Mouse (Mus musculus): ENCODE data around the gene Krt222.
"Not testable (repeated sequence)": the region's sequence is repeated elsewhere in the genome, so short reads cannot be mapped to it uniquely, and the experiment has no call there.

The Krt222 gene

DNA sequence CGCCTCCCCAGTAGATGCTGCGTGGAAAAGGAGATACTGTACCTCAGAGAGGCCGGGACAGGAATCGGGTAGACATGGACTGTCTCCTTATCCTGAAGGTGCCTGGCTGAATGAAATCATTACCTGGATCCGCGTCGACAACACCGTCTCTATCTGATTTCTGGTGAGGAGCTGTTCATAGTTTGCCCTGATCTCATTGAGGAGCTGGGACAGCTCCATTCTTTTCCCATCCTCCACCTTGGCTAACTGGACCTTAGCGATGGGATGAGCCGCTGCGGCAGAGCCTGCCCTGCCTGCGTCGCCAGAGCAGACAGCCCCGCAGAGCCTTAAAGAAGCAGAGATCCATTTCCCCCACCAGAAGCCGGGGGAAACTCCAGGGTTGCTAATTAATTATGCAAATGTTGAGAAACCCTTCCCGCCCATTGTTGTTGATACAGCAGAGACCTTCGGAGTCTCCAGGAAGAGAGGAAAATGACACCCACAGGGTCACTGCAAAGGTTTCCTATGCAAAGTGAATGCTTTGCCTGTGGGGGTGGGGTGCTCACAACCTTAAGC lies at the start of gene Krt222:
Krt222 (minus strand) TSS at position 266 of the 555 bp plus-strand sequence.
- peak; percentile 53 for DNase-seq (ENCODE audit: low read depth, low spot score)

DNA sequence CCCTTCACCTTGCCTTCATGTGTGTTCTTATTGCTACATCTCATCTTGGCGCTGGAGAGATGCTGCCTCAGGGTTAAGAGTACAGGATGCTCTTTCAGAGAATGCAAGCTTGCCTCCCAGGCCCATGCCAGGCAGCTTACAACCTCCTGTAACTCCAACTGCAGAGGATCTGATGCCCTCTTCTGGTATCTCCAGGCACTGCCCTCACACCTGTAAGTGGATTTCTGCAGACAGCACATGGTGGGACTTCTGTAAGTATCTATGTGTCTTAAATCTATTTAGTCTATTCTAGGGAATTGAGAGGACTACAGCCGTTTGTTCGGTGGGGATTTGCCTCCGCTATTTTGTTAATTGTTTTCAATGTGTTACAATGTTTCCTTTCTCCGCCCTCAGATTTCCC lies 49.0 kb upstream of the Krt222 start:
- peak; percentile 45 for DNase-seq (ENCODE audit: low read depth, low spot score)

DNA sequence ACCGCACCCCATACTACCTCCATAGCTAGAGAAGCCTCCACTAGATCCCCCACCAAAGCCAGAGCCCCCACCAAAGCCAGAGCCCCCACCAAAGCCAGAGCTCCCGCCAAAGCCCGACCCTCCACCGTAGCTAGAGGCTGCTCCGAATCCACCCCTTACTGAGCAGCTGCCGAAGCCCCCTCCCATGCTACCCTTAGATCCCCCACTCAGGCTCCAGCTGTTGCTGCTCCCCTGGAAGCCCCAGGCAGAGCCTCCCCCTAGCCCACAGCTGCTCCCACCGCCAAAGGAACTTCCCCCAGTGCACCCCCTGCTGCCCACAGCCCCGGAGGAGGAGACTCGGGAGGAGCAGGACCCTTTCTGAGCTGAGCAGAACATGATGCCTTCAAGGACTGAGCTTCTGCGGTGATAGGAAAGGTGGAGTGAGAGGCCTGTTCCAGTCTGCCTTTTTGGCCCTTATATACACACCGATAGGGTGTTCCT lies 41.0 kb upstream of the Krt222 start, which contains the start of gene Krt24:
Krt24 (minus strand) TSS at position 430 of the 480 bp plus-strand sequence.
- DNase-seq (ENCODE audit: low read depth, low spot score): no peak

DNA sequence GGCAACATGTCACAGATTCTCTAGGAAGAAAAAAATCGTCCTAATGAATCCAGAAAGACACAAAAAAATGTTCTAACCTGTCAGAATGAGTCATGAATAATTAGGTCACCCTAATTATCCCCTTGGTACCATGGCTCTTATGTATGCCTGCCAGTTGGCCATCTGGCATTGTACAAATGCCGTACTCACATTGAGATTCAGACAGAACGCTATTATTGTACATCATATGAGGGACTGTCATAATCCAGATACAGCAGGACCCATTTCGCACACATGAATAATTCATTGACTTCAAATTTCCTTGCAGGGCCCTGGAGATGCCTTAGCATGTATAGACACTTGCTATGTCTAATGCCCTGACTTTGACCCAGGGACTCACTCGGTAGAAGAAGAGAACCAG lies 40.1 kb upstream of the Krt222 start:
- no peak for DNase-seq (ENCODE audit: low read depth, low spot score)

DNA sequence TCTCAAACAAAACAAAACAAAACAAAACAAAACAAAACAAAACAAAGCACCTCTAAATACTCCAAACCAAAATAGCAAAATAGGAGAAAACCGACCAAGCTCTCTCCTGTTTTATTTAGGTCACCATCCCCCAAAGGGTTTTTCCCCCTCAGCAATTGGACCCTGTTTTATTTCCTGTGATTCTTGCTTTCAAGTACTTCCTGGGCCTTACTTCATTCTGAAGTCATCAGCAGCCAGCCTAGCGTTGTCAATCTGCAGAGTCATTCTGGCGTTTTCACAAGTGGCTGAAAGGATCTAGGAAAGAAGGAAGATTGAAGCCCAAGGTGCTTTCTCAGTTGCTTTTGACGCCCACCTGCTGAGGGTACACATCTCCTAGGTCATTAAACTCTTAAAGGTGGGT lies 39.4 kb upstream of the Krt222 start:
- no peak for DNase-seq (ENCODE audit: low read depth, low spot score)

DNA sequence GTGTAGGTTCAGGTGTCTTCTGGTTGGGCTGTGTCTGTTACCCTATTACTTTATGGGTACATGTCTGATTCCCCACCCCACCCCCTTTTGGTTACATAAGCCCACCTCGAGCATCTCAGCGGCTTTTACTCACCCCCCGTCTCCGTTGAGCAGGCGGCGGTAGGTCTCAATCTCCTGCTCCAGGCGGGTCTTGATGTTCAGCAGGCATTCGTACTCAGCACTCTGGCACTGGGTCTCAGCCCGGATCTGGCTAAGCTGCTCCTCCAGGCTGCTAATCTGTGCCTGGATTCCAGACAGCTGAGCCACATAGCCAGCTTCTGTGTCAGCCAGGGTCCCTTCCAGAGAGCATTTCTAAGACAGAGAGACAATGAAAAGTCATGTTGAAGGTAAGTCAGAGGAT lies 37.2 kb upstream of the Krt222 start:
- DNase-seq (ENCODE audit: low read depth, low spot score): no peak

DNA sequence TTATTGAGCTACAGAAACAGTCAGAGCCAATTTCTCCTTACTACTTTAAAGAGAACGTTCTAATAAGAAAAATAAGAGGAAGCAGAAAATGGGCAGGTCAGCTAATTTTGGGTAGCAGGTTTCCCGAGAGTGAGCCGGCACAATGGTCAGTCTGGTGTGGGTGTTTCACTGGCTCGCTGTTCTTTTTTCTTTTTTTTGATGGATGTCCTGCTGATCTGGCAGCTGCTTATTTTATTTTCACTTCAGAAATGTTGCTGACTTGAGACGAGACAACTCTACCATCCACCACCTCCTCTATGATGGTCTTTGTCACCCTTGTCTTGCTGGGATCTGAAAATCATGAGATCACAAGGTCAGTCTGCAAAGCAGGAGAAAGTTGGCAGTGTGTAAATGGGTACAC lies 36.1 kb upstream of the Krt222 start:
- DNase-seq (ENCODE audit: low read depth, low spot score): no peak

DNA sequence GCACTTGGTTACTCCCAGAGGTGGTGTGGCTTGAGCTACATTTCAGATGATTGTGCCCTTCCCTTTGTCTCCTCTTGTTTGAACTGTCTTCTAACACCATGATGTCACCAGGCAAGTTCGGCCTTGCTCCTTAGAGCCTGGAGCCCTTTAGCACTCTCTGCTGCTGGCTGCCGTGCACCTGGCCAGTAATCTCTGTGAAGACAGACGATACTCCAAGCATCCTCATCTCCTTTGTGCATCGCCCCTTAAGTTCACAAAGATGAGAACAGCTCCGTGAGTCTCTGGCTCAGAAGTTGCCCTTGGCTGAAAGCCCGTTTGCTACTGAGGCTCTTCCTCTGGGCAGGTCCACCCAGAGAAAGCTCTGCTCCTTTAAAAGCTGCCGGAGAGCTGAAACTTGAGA lies 32.9 kb upstream of the Krt222 start:
- no peak for DNase-seq (ENCODE audit: low read depth, low spot score)

DNA sequence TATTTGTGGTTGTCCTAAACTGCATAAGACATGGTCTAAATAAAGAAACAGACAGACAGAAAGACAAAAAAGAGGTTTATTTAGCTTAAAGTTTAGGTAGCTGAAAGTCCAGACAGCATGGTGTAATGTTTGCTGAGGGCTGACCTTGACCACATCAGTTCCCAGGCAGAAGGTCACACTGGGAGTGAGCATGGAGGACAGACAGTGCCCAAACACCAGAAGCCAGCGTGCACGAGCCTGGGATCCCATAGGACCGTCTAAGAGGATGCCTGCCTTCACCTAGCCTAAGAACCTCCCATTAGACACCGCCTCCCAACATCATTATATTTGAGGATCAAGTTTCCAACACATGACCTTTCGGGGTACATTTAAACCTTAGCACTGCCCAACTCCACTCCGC lies 31.7 kb upstream of the Krt222 start:
- no peak for DNase-seq (ENCODE audit: low read depth, low spot score)

DNA sequence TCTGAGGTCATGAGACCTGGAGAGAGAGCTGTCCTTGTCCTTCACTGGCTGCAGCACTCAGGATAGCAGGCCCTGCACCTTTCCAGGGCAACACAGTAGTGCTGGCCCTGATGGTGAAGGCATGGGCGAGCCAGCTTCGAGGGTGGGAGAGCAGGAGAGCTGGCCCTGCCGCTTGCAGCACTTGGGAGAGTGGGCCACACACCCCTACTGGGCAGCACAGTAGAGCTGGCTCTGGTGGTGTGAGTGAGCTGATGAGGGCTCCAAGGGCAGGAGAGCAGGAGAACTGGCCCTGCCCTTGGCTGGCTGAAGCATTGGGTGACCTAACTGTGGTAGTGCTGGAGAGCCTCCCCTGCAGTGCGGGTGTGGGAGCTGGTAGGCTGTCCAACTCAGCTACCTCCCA lies 28.8 kb upstream of the Krt222 start:
- DNase-seq (ENCODE audit: low read depth, low spot score): no peak

DNA sequence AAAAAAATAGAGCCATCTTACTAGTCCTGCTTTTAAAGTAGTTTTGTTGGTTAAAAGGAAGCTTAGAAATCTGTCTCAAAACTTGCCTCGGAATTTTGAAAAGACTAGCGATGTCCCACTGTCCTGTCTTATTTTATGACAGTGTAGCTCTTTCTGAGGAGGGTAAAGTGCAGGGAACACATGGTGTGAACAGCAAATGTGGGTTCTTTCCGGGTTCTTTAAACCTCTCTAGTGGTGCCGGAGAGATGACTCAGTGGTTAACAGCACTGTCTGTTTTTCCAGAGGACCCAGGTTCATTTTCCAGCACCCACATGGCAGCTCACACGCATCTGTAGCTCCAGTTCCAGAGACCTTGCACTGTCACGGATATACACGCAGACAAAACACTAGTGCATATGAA lies 25.3 kb upstream of the Krt222 start:
- DNase-seq (ENCODE audit: low read depth, low spot score): no peak

DNA sequence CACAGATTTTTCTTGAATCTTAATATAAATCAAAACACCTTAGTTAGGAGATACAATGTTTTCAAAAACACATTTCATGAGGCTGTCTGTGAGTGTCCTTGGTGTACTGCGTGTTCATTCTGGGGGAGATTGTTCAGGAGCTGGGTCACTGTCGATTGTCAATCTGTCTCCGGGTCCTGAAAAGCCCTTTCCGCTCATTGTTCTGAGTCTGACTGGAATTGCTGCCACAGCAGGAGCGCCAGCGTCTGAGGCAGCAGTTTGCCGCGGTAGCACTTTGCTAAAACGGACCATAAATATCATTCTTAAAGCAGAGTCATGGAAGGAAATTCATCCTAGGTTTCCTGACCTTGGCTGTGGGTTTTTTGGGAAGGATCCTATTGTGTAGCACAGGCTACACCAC lies 21.9 kb upstream of the Krt222 start:
- no peak for DNase-seq (ENCODE audit: low read depth, low spot score)

DNA sequence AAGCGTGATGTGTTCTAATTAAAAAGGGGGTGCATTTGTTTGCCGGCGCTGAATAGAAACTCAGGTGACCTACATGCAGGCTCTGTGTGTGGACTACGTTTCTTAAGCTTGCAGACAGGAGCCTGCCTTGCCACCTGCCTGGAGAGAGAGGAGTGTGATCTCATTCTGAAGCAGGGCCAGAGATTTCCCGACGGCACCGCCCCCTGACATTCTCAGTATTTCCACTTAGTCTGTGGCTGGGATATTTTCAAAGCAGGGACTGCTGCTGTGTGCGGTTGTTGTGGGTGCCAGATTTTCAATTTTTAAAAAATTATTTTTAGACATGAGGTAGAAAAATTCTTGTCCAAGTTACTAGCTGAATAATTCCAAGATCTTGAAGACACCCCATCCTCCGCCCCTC lies 21.3 kb upstream of the Krt222 start:
- DNase-seq (ENCODE audit: low read depth, low spot score): peak; percentile 77

DNA sequence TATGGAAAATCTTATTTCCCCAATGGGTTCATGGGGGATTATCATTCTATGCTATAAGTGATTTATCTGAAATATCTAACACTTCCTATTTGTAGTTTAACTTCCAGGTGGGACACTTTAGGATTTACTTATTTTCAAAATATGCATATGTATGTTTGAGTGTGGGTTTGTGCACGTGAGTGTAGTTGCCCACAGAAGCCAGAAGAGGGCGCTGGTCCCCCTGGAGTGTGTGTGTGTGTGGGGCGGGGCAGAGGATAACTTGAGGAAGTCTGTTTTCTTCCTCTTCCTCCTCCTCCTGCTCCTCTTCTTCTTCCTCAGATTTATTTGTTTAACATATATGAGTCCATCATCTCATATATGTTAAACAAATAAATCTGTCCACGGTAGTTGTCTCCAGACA lies 12.3 kb upstream of the Krt222 start:
- DNase-seq (ENCODE audit: low read depth, low spot score): no peak

DNA sequence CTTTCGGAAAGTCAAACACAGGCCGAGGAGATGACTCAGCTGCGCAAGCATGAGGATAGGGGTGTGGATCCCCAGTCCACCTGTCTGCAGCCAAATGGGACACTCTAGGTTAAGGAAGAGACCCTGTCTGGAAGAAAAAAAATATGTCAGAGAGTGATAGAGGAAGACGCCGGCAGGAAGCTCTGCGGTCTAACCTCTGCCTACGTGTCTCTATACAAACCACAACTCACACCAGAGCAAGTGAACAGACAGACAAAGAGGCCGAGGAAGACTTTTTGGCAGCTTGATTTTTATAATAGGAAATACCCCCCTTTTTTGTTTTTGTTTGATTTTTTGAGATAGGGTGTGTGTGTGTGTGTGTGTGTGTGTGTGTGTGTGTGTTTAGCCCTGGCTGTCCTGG lies 11.4 kb upstream of the Krt222 start:
- no peak for DNase-seq (ENCODE audit: low read depth, low spot score)

DNA sequence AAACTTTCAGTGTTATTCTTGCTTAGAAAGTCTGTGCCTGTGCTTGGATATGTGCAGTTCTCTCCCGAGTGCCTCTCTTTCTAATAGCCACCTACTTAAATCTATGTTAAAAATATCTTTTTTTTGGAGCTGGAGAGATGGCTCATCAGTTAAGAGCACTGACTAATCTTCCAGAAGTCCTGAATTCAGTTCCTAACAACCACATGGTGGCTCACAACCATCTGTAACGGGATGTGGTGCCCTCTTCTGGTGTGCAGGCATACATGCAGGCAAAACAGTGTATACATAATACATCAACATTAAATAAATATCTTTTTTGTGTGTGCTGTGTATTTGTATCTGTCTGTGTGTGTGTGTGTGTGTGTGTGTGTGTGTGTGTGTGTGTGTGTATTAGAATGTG lies 10.0 kb upstream of the Krt222 start:
- no peak for DNase-seq (ENCODE audit: low read depth, low spot score)

DNA sequence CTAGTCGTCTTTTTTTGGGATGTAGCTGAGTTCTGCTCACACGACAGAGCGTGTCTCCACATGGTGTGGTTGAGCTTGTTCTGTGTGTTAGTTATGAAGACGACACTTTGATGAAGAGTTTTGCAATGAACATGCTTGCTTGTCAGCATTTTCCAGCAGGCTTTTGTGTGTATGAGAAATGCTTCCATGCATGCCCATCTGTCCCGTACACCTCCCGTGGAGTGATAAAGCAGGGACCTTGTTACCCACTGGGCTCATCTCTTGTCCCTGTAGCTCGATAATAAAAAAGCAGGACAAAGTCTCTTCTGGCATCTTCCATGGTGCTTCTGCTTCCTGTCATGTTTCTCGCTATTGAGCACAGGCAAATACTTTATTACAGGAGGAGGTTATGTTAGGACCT lies 8.8 kb upstream of the Krt222 start:
- DNase-seq (ENCODE audit: low read depth, low spot score): no peak

DNA sequence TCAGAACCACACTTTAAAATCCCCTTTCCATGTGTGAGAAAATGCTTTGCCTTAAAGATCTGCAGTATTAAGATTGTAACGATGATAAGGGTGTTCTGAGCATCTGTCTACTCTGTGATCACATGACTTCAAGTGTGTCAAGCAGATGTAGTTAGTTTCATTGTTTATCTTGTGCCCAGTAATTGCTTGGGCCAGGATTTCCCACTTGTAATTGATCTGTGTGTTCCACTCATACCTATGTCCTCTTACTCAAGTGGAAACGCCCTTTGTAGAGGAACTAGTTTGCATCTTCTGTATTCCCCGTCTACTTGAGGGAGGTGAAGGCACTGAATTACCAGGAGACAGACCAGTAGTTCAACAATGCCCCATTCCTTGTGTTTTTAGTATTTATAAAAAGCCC lies 6.8 kb upstream of the Krt222 start:
- DNase-seq (ENCODE audit: low read depth, low spot score): no peak

DNA sequence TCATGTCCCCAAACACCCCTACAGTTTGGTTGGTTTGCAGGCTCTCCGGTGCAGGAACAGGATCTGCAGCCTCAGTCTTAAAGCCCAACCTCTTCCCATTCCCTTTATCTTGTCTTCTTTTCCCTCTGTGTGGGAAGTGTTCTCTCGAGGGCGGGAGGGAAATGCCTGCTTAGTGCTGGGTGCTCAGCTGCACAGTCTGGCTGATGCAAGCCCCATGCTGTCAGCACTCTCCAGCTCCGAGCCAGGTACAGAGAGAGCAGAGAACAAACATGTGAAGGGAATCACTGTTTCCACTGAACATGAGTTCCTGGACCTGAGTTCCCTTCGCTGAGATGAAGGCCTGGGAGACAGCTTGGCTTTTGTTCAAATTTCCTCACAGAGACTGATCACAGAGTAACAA lies 6.4 kb upstream of the Krt222 start:
- DNase-seq (ENCODE audit: low read depth, low spot score): peak; percentile 66

DNA sequence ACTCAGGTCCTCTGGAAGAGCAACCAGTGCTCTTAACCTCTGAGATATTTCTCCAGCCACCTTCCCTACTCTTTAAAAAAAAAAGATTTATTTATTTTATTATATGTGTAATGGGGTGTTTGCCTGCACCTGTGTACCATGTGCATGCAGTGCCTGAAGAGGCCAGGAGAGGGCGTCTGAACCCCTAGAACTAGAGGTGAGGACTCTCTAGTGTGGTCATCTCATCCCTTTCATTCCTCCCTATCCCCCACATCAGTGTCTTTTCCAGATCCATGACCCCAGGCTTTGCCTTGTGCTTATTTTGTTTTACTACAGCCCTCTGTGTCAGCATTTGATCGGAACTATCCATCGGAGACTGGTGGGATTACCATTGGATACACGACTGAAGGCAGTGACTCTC lies 5.2 kb upstream of the Krt222 start:
- no peak for DNase-seq (ENCODE audit: low read depth, low spot score)

DNA sequence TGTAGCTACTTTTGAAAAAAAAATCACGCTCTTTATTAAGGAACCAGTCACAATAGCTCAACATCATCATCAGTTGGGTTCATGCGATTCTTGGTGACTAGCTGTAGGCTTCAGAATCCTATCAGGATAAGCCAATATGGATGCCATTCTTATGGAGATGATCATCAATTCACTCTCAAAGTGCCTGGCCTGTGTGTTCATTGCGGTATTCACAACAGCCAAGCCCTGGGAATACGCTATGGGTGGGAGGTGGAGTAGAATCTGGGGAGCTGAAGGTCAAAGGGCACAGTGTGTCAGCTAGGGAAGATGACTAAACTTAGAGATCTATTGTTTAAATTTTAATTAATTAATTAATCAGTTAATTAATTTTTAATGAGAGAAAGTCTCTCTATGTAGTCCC lies 4.0 kb upstream of the Krt222 start:
- DNase-seq (ENCODE audit: low read depth, low spot score): no peak

DNA sequence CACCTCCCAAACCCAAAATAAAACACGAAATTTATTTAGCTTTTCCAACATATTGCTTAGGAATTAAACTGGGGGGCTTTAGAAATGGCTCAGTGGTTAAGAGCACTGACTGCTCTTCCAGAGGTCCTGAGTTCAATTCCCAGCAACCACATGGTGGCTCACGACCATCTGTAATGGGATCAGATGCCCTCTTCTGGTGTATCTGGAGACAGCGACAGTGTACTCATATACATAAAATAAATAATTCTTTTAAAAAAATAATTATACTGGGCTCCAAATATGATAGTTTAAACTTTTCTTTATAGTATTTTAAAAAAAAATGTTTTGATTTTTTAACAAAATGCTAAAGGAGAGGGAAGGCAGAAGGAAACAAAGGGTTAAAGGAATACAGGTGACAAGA lies 634 bp upstream of the Krt222 start:
- not testable (repeated sequence) for DNase-seq (ENCODE audit: low read depth, low spot score)

DNA sequence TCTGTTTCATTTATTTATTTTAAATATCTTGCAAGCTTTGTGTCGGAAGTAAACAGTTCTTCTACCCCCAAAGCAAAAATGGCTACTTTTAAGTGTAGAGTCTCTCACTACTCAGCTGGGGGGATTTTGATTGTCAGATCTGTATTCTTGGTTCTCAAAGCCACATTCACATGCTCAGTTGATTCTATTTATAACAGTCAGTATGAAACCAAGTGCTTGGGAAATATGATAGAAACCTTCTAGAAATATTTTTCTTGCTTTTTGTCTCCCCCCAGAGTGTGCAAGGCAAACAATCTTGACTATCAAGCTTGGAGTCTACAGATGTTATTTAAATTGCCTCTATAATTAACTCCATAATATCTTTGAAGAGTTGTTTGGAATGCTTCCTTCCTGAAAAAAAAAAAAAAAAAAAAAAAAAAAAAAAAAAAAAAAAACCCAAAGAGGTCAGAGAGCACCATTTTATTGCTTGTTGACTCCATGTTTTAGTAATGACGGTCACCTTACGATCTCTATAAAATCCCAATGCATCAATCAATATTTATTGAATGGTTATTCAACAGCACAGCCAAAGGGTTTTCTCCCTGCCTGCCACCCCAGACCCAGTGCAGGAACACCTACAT lies 575 bp downstream of the Krt222 start:
- DNase-seq (ENCODE audit: low read depth, low spot score): no peak

DNA sequence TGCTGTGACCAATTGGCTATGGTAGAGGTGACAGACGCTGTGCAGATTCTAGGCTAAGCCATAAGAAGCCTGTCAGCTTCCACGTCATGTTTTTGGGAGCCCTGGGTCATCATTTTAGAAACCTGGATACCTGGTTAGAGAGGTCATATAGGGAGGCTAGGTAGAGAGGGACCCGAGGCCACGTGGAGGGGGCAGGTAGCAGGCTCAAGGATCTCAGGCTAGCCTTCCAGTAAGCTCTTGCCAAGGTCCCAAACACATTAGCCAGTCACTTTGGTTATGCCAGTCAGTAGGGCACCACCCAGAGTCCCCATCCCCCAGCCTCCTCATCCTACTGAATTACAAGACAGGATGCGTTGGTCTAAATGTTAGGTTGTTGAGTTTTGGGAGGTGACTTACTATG lies 1.8 kb downstream of the Krt222 start:
- DNase-seq (ENCODE audit: low read depth, low spot score): no peak

Measured in telencephalon, adult 2 months (tissue).